Mouse (Mus musculus): ENCODE data around the gene Isx.

The Isx gene

DNA sequence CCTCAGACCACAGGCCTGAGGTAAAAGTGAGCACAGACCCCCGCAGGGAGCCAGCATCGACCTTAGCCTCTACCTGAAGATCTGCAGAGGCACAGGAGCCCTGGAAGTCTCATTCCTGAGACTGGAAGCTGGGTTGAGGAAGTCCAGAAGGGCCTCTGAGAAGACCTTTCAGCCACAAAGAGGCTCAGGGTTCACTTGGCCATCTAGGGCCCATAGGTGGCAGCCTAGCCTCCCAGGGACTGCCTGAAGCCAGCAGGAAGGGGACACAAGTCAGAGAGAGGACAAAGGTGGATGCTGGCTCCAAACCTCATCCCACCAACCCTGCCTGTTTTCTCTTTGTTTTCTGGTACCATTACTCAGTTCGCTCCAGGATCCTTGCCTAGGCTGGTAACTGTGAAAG lies at the start of gene Isx:
Isx (plus strand) TSS at position 234 of the 400 bp plus-strand sequence.
- DNase-seq (ENCODE audit: low spot score) = no peak

GRCm38 (mm10) chr8:74827689-74828088 lies 45.3 kb upstream of the Isx start:
- DNase-seq (ENCODE audit: low spot score) = no peak

GRCm38 (mm10) chr8:74831322-74831721 lies 41.7 kb upstream of the Isx start:
- DNase-seq (ENCODE audit: low spot score) = no peak

DNA sequence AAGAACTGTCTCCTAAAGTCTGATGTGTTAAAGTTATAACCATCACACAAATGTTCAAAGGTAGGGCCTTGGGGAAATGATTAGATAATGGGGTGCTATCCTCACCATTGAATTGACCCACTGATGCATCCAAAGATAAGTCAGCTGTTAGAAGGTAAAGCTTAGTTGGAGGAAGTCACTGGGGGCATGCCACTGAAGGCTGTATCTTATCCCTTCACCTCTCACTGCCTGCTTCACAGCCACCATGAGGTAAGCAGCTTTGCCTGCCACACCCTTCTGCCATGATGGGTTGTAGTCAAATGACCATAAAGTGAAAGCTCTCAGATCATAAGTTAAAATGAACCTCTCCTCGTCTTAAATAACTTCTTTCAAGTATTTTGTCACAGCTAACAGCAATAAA lies 38.7 kb upstream of the Isx start:
- DNase-seq (ENCODE audit: low spot score) = no peak

DNA sequence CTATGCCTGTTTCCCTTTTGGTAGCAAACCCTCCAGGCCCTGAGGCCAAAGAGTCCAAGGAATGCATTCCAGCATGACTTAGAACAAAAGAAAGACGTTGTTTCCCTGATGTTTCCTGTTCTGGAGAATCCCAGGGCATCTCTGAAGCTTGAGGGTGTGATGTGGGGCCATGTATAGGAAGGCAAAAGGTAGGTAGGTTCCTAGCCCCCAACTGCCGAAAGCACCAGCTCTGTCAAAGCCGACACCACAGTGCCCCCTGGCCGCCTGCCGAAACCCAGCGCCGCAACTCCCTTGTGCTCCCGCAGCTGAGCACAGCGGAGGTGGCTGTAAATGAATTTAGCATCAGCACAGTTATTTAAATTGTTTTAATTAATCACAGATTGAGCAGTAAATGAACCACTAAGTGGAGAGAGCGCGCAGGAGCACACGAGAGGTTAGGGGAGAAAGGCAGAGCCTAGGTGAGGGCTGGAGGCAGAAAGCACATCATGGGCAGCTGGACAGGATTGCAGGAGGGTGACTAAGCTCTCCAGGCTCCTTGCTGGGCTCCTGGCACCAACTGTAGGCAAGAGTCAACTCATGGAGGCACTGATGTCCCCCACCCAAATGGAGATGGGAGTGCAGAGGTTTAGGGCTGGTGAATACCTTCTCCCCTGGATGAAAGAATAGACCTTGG lies 25.5 kb upstream of the Isx start:
- no peak for DNase-seq (ENCODE audit: low spot score)

GRCm38 (mm10) chr8:74848707-74849106 lies 24.3 kb upstream of the Isx start:
- DNase-seq (ENCODE audit: low spot score) = no peak

GRCm38 (mm10) chr8:74850971-74851370 lies 22.0 kb upstream of the Isx start:
- DNase-seq (ENCODE audit: low spot score) = no peak

- no peak for DNase-seq (ENCODE audit: low spot score)
Observed at GRCm38 (mm10) chr8:74851837-74852236, 21.1 kb upstream of the Isx start.

- no peak for DNase-seq (ENCODE audit: low spot score)
Observed at GRCm38 (mm10) chr8:74853488-74853887, 19.5 kb upstream of the Isx start.

DNA sequence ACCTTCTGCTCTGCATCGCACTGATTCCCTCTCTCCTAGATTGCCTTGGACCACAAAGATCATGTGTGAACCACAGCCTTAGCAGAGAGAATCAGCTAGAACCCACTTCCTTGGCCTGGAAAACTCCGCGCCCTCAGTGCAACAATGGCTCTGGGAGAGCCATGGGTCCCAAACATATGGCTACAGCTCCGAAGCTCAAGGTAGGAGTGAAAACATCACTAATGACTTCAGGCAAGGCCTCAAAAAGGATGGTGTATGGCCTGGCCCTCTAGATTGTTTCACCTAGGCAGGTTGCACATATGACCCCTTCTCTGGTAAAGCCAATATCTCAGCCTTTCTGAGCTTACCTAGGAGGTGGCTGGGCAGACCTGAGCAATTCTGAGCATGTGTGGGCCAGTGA lies 18.2 kb upstream of the Isx start:
- no peak for DNase-seq (ENCODE audit: low spot score)

DNA sequence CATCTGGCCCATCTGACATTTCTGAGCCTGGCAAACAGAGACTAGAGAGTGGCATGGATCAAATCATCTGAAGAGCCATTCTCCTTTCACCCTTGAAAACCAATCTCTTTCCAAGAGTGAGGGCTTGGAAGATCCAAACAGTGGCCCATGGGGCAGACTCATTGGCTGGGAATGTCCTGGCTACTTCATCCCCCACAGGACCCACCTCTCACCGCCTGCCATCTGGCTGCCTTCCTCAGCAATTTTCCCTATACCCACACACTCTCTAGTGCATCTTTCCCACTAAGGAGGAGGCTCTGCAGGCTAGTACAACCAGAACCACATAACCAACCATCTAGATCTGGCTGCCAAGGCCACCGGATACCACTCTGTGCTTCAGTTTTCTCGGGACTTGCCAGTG lies 17.6 kb upstream of the Isx start:
- DNase-seq (ENCODE audit: low spot score) = no peak

DNA sequence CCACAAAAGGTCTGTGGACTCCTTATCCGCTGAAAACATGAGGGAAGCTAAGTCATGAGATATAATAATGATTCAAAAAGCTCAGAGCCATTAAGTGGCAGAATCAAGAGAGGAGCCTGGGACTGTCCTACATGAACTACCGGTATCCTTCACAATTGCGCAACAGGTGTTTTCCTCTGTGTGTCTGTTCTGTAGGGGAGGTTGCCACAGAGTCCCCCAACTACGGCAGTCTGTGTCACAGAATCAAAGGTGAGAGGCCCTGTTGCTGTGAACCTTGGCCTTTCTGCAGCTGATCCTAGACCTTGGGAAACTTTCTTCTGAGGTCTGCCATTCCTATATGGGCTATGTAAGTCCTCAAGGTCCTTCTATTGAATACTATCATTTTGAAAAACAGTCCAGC lies 13.7 kb upstream of the Isx start:
- no peak for DNase-seq (ENCODE audit: low spot score)

DNA sequence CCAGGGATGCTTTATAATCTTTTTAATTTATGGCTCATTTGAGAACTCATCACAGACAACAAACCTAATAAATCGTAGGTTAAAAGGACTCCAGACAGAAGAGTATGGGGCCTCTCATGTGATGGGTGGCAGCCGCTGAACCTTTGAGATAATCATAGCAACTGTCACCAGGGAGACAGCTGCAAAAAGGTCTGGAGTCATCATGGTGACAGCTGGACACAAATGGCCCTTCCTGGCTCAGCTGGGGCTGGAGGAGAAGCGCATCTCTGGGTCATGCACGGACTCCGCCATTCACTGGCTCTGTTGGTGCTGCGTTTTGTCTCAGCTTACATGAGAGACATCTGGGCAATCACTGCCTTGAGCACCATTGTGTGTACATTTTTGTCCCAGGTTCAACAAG lies 12.5 kb upstream of the Isx start:
- no peak for DNase-seq (ENCODE audit: low spot score)

- no peak for DNase-seq (ENCODE audit: low spot score)
Observed at GRCm38 (mm10) chr8:74862598-74862997, 10.4 kb upstream of the Isx start.

DNA sequence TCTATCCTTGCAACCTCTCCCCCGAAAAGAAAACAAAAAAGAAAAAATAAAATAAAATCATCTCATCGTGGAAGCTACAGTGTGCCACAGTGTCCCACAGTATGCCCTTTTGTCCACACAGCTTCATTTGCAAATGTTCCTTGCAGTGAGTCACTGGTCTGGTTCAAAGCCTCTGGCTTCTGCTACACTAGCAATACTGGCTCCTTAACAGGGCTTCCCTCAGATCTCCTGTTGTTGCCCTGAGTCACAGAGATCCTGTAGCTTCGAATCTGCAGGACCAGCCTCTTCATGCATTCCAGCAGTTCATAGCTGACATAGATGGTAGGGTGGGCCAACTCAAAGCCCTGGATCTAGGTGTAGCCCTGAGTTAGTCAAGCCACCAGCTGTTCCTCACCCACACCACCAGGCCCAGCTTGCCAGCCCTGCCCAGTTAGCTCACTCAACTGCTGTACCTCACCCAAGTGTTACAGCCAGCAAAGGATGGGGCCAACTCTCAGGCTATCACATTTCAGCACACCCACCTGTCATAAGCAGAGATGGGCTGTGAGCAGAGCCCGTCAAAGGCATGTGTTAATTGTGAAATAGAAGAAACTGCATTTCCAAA lies 2.5 kb upstream of the Isx start:
- no peak for DNase-seq (ENCODE audit: low spot score)

- DNase-seq (ENCODE audit: low spot score) = no peak
Observed at GRCm38 (mm10) chr8:74871686-74872085, 1.3 kb upstream of the Isx start.

- no peak for DNase-seq (ENCODE audit: low spot score)
Observed at GRCm38 (mm10) chr8:74872151-74872823, 686 bp upstream of the Isx start.

DNA sequence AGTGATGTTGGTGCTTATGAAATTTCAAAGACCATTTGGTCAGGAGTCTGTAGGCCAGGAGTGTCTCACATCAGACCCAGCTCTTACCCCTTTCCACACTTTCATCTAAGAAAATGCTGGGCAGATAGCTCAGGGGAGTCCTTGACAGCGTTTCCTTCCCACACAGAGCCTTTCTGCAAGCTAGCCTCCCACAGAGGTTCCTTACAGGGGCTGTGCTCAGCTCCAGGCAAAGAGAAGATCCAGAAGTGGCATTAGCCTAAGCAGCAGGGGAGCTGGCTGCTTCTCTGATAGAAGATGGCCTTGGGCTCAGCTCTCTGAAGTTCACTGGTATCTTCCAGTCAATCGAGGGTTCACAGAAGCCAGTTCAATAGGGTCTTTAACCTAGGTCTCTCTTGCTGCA lies 1.6 kb downstream of the Isx start:
- no peak for DNase-seq (ENCODE audit: low spot score)

- DNase-seq (ENCODE audit: low spot score) = no peak
Observed at GRCm38 (mm10) chr8:74878637-74879036, 5.7 kb downstream of the Isx start.

DNA sequence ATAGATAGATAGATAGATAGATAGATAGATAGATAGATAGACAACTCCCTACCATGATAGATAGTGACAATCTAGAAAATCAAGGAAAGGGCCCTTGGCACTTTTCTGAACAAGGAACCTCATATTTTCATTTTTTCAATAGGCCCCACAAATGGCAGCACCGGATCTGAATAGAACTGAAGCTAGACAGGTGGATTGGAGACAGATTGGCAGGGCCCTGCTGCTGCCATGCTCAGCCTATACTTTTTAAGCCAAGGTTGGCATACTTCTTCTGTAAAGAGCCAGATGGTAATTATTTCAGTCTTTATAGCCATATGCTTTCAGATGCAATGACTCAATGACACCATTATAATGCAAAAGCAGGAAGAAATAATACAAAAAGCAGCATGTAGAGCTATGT lies 15.8 kb downstream of the Isx start:
- DNase-seq (ENCODE audit: low spot score) = no peak

GRCm38 (mm10) chr8:74891030-74891429 lies 18.1 kb downstream of the Isx start:
- DNase-seq (ENCODE audit: low spot score) = no peak

DNA sequence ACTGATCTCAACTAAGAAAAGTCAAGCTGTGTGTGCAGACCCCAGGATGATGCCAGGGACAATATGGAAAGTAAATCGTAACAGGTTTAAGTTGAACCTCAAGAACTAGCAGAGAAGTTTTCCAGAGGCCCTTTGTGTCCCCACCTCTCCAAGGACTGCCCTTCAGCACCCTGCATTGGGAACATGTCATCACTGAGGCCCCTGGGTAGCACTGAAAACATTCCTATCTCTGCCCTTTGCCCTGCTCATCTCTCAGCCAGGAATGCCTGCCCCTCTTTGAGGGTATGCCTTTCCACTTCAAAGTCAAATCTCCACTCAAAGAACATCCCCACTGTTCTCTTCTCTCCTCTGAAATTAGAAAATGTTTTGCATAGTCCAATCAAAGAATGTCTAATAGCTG lies 23.3 kb downstream of the Isx start:
- no peak for DNase-seq (ENCODE audit: low spot score)

- no peak for DNase-seq (ENCODE audit: low spot score)
Observed at GRCm38 (mm10) chr8:74897315-74897714, 24.3 kb downstream of the Isx start.

DNA sequence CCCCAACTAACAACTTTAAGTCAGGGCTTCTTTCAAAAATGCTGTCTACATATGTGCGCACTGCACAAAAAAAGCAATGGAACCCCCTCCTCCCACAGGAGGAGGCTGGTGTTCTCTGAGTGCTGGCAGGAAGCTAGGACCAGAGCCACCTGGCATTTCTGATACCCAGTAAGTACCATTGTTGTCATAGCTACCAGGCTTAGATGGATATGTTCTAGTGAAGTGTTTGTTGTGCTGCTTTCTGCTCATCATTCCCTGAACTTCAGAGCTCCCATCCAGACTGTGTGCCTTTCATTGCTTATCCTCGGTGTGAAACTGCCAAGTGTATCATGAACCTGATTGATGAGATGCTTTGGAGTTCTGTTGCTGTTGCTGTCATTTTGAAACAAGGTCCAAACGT lies 26.8 kb downstream of the Isx start:
- no peak for DNase-seq (ENCODE audit: low spot score)
